Mouse (Mus musculus) megakaryocyte, embryonic 14.5 days (primary cell): Measurements from ENCODE around the gene Plcb4.

ENCODE experiments used
- FLI1 ChIP-seq: IDR thresholded peaks from 2 replicates; pipeline ENCODE4 v1.6.1; 2012; ENCODE audit warnings: low read length, inconsistent platforms, mixed read lengths
- GATA1 ChIP-seq: IDR thresholded peaks from 3 replicates; pipeline ENCODE4 v1.6.1; 2012; ENCODE audit warnings: mixed read lengths, low read length, inconsistent platforms, borderline replicate concordance

DNA sequence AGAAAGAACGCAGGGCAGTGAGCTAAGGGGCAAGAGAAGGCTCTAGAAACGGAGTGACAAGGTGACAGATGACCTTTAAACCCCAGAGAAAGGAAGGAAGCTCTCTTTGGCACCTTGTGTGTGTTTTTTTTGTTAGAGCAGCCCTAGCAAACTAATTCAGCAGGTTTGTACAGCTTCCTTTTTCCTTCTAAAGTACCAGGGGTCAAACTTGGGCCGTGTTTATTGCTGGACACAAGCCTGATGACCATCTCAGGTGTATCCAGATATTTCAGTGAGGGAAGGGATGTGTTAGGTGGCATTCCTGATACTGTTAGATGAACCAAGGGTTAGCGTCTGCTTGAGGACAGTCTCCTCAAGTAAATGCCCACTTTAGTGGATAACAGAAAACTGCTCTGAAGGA lies 116.2 kb downstream of the Plcb4 start:
- no peak for TF ChIP-seq GATA1
- no peak for TF ChIP-seq FLI1
